Mouse (Mus musculus): ENCODE measurements around the gene Serpinc1. TPM values are rescaled to one million over a fixed set of nuclear protein-coding genes. Genes with fewer than 3 reads are reported as not detected.
A peak's percentile ranks its signal among the peaks of the same experiment; 100 is the strongest.
"Not testable (repeated sequence)": the region's sequence is repeated elsewhere in the genome, so short reads cannot be mapped to it uniquely, and the experiment has no call there.

The Serpinc1 gene
- total RNA-seq, 2 experiments from 2014 or later = 0.04 to 0.27 TPM

GRCm38 (mm10) chr1:161016378-161016777 is 38.0 kb downstream of the Serpinc1 start:
- no peak for ATAC-seq (replicated peaks; ENCODE audit: poor library complexity)

GRCm38 (mm10) chr1:161020051-161020450 is 41.7 kb downstream of the Serpinc1 start:
- ATAC-seq (replicated peaks; ENCODE audit: poor library complexity) = no peak

GRCm38 (mm10) chr1:161025410-161026210 is 47.2 kb downstream of the Serpinc1 start:
- ATAC-seq (replicated peaks; ENCODE audit: poor library complexity) = no peak

- ATAC-seq (replicated peaks; ENCODE audit: poor library complexity) = 0 out of 2 replicates have a peak, but pooled peaks have one; percentile 32
Measured at GRCm38 (mm10) chr1:161027196-161027595, 48.8 kb downstream of the Serpinc1 start.

GRCm38 (mm10) chr1:161028427-161028826 is 50.0 kb downstream of the Serpinc1 start:
- not testable (repeated sequence) for ATAC-seq (replicated peaks; ENCODE audit: poor library complexity)

- peak; percentile 10; the same call in 1 of the 2 replicates for ATAC-seq (replicated peaks; ENCODE audit: poor library complexity)
Measured at GRCm38 (mm10) chr1:161030058-161030457, 51.7 kb downstream of the Serpinc1 start.

- no peak for ATAC-seq (replicated peaks; ENCODE audit: poor library complexity)
Measured at GRCm38 (mm10) chr1:161031881-161032280, 53.5 kb downstream of the Serpinc1 start.

- ATAC-seq (replicated peaks; ENCODE audit: poor library complexity) = no peak
Measured at GRCm38 (mm10) chr1:161032345-161032744, 54.0 kb downstream of the Serpinc1 start.

GRCm38 (mm10) chr1:161033856-161034434 is 55.6 kb downstream of the Serpinc1 start:
- 0 out of 2 replicates have a peak, but pooled peaks have one; percentile 0 for ATAC-seq (replicated peaks; ENCODE audit: poor library complexity)

GRCm38 (mm10) chr1:161034435-161035280 is 56.3 kb downstream of the Serpinc1 start, which contains the start of gene Zbtb37:
Zbtb37 (minus strand) TSS chr1:161034849.
- ATAC-seq (replicated peaks; ENCODE audit: poor library complexity) = peak; percentile 49

- ATAC-seq (replicated peaks; ENCODE audit: poor library complexity) = peak; percentile 21
Measured at GRCm38 (mm10) chr1:161035281-161035785, 56.9 kb downstream of the Serpinc1 start.

GRCm38 (mm10) chr1:161035786-161036404 is 57.5 kb downstream of the Serpinc1 start:
- ATAC-seq (replicated peaks; ENCODE audit: poor library complexity) = no peak

- no peak for ATAC-seq (replicated peaks; ENCODE audit: poor library complexity)
Measured at GRCm38 (mm10) chr1:161036411-161036841, 58.0 kb downstream of the Serpinc1 start.

GRCm38 (mm10) chr1:161037026-161037425 is 58.6 kb downstream of the Serpinc1 start:
- no peak for ATAC-seq (replicated peaks; ENCODE audit: poor library complexity)

- ATAC-seq (replicated peaks; ENCODE audit: poor library complexity) = no peak
Measured at GRCm38 (mm10) chr1:161037599-161037998, 59.2 kb downstream of the Serpinc1 start.

GRCm38 (mm10) chr1:161038004-161038403 is 59.6 kb downstream of the Serpinc1 start:
- ATAC-seq (replicated peaks; ENCODE audit: poor library complexity) = no peak

- ATAC-seq (replicated peaks; ENCODE audit: poor library complexity) = peak; percentile 4
Measured at GRCm38 (mm10) chr1:161038968-161039721, 60.8 kb downstream of the Serpinc1 start.

GRCm38 (mm10) chr1:161039741-161040425 is 61.5 kb downstream of the Serpinc1 start:
- ATAC-seq (replicated peaks; ENCODE audit: poor library complexity) = peak; percentile 24

- ATAC-seq (replicated peaks; ENCODE audit: poor library complexity) = no peak
Measured at GRCm38 (mm10) chr1:161040426-161040770, 62.0 kb downstream of the Serpinc1 start.
